8 mouse cellular contexts compared by ENCODE assay signal in genomic region chr6:126939487-126940171, GRCm38 (mm10). TPM values are rescaled to one million over a fixed set of nuclear protein-coding genes. Genes with fewer than 3 reads are reported as not detected.
DNase-seq lines count a peak whose midpoint lies in the region; ATAC-seq and TF ChIP-seq lines count a peak whose summit lies in the region.

Gene Rad51ap1, minus strand, starts transcription at chr6:126939587.
Gene D6Wsu163e, plus strand, starts transcription at chr6:126939962.

- peak within 1 kb of the TSS; percentile 63 for H3K9ac ChIP-seq in embryonic facial prominence, embryonic 15.5 days
- peak within 1 kb of the TSS; percentile 72 for H3K9ac ChIP-seq in limb, embryonic 14.5 days (ENCODE audit: low read depth, low read length, severe bottlenecking)
- H3K9ac ChIP-seq in midbrain, postnatal 0 days (replicated peaks; ENCODE audit: low read length, poor library complexity, severe bottlenecking) = peak within 1 kb of the TSS; percentile 55

- ATAC-seq in embryonic facial prominence, embryonic 15.5 days (ENCODE audit: insufficient number of reproducible peaks, low FRiP score, low TSS enrichment, low read depth) = peak; percentile 98
- peak; percentile 99 for ATAC-seq in limb, embryonic 14.5 days (ENCODE audit: low FRiP score, low read depth)
- ATAC-seq in midbrain, postnatal 0 days (ENCODE audit: low FRiP score) = peak; percentile 98

- WGBS in bone marrow, adult 2 months = under 1% methylated on average over 33 of the region's 33 CpGs
- WGBS in embryonic facial prominence, embryonic 15.5 days = under 1% methylated on average over 33 of the region's 33 CpGs
- WGBS in limb, embryonic 14.5 days = 0% methylated on average over 32 of the region's 33 CpGs
- under 1% methylated on average over 33 of the region's 33 CpGs for WGBS in midbrain, postnatal 0 days

- no peaks in the 10 kb centered on the region for H3K9me3 ChIP-seq in embryonic facial prominence, embryonic 15.5 days (replicated peaks)
- H3K9me3 ChIP-seq in limb, embryonic 14.5 days (ENCODE audit: control insufficient read depth, low read length) = no peaks in the 10 kb centered on the region
- H3K9me3 ChIP-seq in midbrain, postnatal 0 days (ENCODE audit: low read length) = no peaks in the 10 kb centered on the region

- H3K36me3 ChIP-seq in embryonic facial prominence, embryonic 15.5 days = peaks cover 7% of the 10 kb centered on the region
- peaks cover 5% of the 10 kb centered on the region; the same call in 1 of the 2 replicates for H3K36me3 ChIP-seq in limb, embryonic 14.5 days (ENCODE audit: control insufficient read depth, insufficient read depth, low read length)
- peaks cover 15% of the 10 kb centered on the region for H3K36me3 ChIP-seq in midbrain, postnatal 0 days (ENCODE audit: insufficient read depth, low read length)

- no peaks in the 10 kb centered on the region; the same call in 1 of the 2 replicates for H3K4me1 ChIP-seq in bone marrow, adult 2 months (ENCODE audit: control insufficient read depth, insufficient read depth, low read length)
- H3K4me1 ChIP-seq in embryonic facial prominence, embryonic 15.5 days = peaks cover 20% of the 10 kb centered on the region
- H3K4me1 ChIP-seq in limb, embryonic 14.5 days (ENCODE audit: control insufficient read depth, insufficient read depth, low read length) = peaks cover 10% of the 10 kb centered on the region
- peaks cover 8% of the 10 kb centered on the region; the same call in 1 of the 2 replicates for H3K4me1 ChIP-seq in midbrain, postnatal 0 days (ENCODE audit: insufficient read depth, low read length)

- H3K4me3 ChIP-seq in bone marrow, adult 2 months (replicated peaks; ENCODE audit: control insufficient read depth, low read depth, low read length) = peak within 1 kb of the TSS; percentile 99
- peak within 1 kb of the TSS; percentile 78 for H3K4me3 ChIP-seq in embryonic facial prominence, embryonic 15.5 days (replicated peaks)
- peak within 1 kb of the TSS; percentile 72 for H3K4me3 ChIP-seq in limb, embryonic 14.5 days (replicated peaks; ENCODE audit: low read length)
- H3K4me3 ChIP-seq in midbrain, postnatal 0 days (ENCODE audit: low read depth, low read length) = peak within 1 kb of the TSS; percentile 48

- H3K4me2 ChIP-seq in embryonic facial prominence, embryonic 15.5 days (replicated peaks) = peak within 1 kb of the TSS; percentile 97
- peak within 1 kb of the TSS; percentile 92 for H3K4me2 ChIP-seq in limb, embryonic 14.5 days (replicated peaks; ENCODE audit: low read depth, low read length, severe bottlenecking)
- peak within 1 kb of the TSS; percentile 95 for H3K4me2 ChIP-seq in midbrain, postnatal 0 days (ENCODE audit: low read depth, low read length, poor library complexity, severe bottlenecking)

- TF ChIP-seq CTCF in bone marrow, adult 2 months (IDR thresholded peaks at IDR 0.05; ENCODE audit: control insufficient read depth, insufficient read depth, low read length) = no peak
- peak; percentile 9; the same call in 1 of the 2 replicates for TF ChIP-seq CTCF in midbrain, postnatal 0 days (IDR thresholded peaks at IDR 0.05)

- H3K27ac ChIP-seq in bone marrow, adult 2 months (ENCODE audit: control insufficient read depth, insufficient read depth, low read depth, low read length, poor library complexity) = peak within 1 kb of the TSS; percentile 80
- H3K27ac ChIP-seq in embryonic facial prominence, embryonic 15.5 days (replicated peaks) = peak within 1 kb of the TSS; percentile 63
- peak within 1 kb of the TSS; percentile 52; the same call in 1 of the 2 replicates for H3K27ac ChIP-seq in limb, embryonic 14.5 days (replicated peaks; ENCODE audit: low read depth, low read length)
- H3K27ac ChIP-seq in midbrain, postnatal 0 days (ENCODE audit: low read depth, low read length) = peak within 1 kb of the TSS; percentile 26

- DNase-seq in 416B (ENCODE audit: low read depth) = peak; percentile 98
- peak; percentile 95 for DNase-seq in heart, adult 8-10 months (ENCODE audit: low spot score)
- peak; percentile 96 for DNase-seq in kidney, adult 9 months
- peak; percentile 96 for DNase-seq in limb, embryonic 14.5 days (ENCODE audit: low spot score)
- peak; percentile 98 for DNase-seq in midbrain, postnatal 0 days (ENCODE audit: low spot score)
- peak; percentile 89 to 91 for DNase-seq in spleen, postnatal 14 days (ENCODE audit: low spot score in 2 of 2)

- H3K27me3 ChIP-seq in embryonic facial prominence, embryonic 15.5 days = no peaks in the 10 kb centered on the region
- H3K27me3 ChIP-seq in limb, embryonic 14.5 days (ENCODE audit: control insufficient read depth, insufficient read depth, low read length) = no peaks in the 10 kb centered on the region
- H3K27me3 ChIP-seq in midbrain, postnatal 0 days (ENCODE audit: insufficient read depth, low read length) = no peaks in the 10 kb centered on the region

- peak; percentile 90 for TF ChIP-seq POLR2A in bone marrow, adult 2 months (IDR thresholded peaks at IDR 0.05; ENCODE audit: borderline replicate concordance, control insufficient read depth, low read depth, low read length)
- TF ChIP-seq POLR2A in limb, embryonic 14.5 days (IDR thresholded peaks at IDR 0.05; ENCODE audit: borderline replicate concordance, extremely low read depth, insufficient read depth, insufficient read length) = no peak

RNA-seq across cellular contexts. Expression of gene Rad51ap1, which starts in this region (rescaled TPM):
- polyA plus RNA-seq in bone marrow, adult 2 months (2011; ENCODE audit: insufficient read depth, insufficient read length, low replicate concordance, missing spikeins) = 36.3 and 52.6 TPM in 2 replicates
- polyA plus RNA-seq in embryonic facial prominence, embryonic 15.5 days (2015; fragmentation: Nextera tagmentation; extraction: Ambion mirVana) = 47.2 and 47.4 TPM in 2 replicates
- 1 to 10 TPM in 1 of 4 experiments, under 1 TPM in 2, not detected in 1; 0.41 to 1.2 (median 0.75) TPM for total RNA-seq in heart, adult 8-10 months (2022)
- polyA plus RNA-seq in limb, embryonic 14.5 days (2012; rRNA removed) = 46.3 and 55.8 TPM in 2 replicates
- polyA plus RNA-seq in limb, embryonic 14.5 days (2014; fragmentation: Nextera tagmentation; extraction: Ambion mirVana) = 50.6 and 52.7 TPM in 2 replicates
- total RNA-seq in midbrain, postnatal 0 days (2014; rRNA removed) = 4.0 and 4.1 TPM in 2 replicates
- 6.2 and 9.8 TPM in 2 replicates for polyA plus RNA-seq in midbrain, postnatal 0 days (2015; fragmentation: Nextera tagmentation; extraction: Ambion mirVana)

RNA-seq across cellular contexts. Expression of gene D6Wsu163e, which starts in this region (rescaled TPM):
- polyA plus RNA-seq in bone marrow, adult 2 months (2011; ENCODE audit: insufficient read depth, insufficient read length, low replicate concordance, missing spikeins) = 8.2 and 17.9 TPM in 2 replicates
- polyA plus RNA-seq in embryonic facial prominence, embryonic 15.5 days (2015; fragmentation: Nextera tagmentation; extraction: Ambion mirVana) = 17.1 and 19.2 TPM in 2 replicates
- total RNA-seq in heart, adult 8-10 months (2022) = 10 to 100 TPM in 2 of 4 experiments, 1 to 10 TPM in 2; 8.3 to 15.4 (median 10.5) TPM
- 11.1 and 12.2 TPM in 2 replicates for polyA plus RNA-seq in limb, embryonic 14.5 days (2012; rRNA removed)
- 12.4 and 16.6 TPM in 2 replicates for polyA plus RNA-seq in limb, embryonic 14.5 days (2014; fragmentation: Nextera tagmentation; extraction: Ambion mirVana)
- 22.0 and 23.9 TPM in 2 replicates for total RNA-seq in midbrain, postnatal 0 days (2014; rRNA removed)
- polyA plus RNA-seq in midbrain, postnatal 0 days (2015; fragmentation: Nextera tagmentation; extraction: Ambion mirVana) = 33.0 and 34.1 TPM in 2 replicates

Comparison
In these comparisons a context has a peak if more than half of its experiments do, and no peak if none do; other contexts are left out.
1. Peak in every context shown above with its lines: DNase-seq, ATAC-seq, H3K4me3 ChIP-seq and H3K27ac ChIP-seq.
2. H3K27ac ChIP-seq: peak in every context shown above with its lines; median percentile 80 in bone marrow, adult 2 months; 63 in embryonic facial prominence, embryonic 15.5 days; 52 in limb, embryonic 14.5 days; 26 in midbrain, postnatal 0 days.
3. H3K4me3 ChIP-seq: peak in every context shown above with its lines; median percentile 99 in bone marrow, adult 2 months; 78 in embryonic facial prominence, embryonic 15.5 days; 72 in limb, embryonic 14.5 days; 48 in midbrain, postnatal 0 days.